Mouse (Mus musculus): Measurements from ENCODE around the gene Srrm4.

- no peak for TF ChIP-seq CTCF (IDR thresholded peaks at IDR 0.05; ENCODE audit: low read depth)
- no peak for TF ChIP-seq EP300 (optimal IDR thresholded peaks at IDR 0.05)
Observed at GRCm38 (mm10) chr5:116577082-116577481, 14.5 kb downstream of the Srrm4 start.
